Mouse (Mus musculus) myocyte (in vitro differentiated cells): ENCODE measurements around the gene Gm45062. TPM values are rescaled to one million over a fixed set of nuclear protein-coding genes. Genes with fewer than 3 reads are reported as not detected.

Experiments used
- H3K27me3 ChIP-seq: one replicate; pipeline ENCODE4 v1.6.1; 2011; ENCODE audit not compliant: control insufficient read depth, insufficient read depth, insufficient read length
- H3K36me3 ChIP-seq: one replicate; pipeline ENCODE4 v1.6.1; 2011; ENCODE audit not compliant: control insufficient read depth, insufficient read depth
- H3K4me2 ChIP-seq: one replicate; pipeline ENCODE4 v1.6.1; 2011; ENCODE audit warnings: low read depth, control low read depth
- H3K4me3 ChIP-seq: one replicate; pipeline ENCODE4 v1.5.1; 2011; ENCODE audit warnings: mild to moderate bottlenecking, control low read depth, moderate library complexity
- H3K79me2 ChIP-seq: one replicate; pipeline ENCODE4 v1.6.1; 2011; ENCODE audit not compliant: control insufficient read depth, insufficient read depth
- H3ac ChIP-seq: one replicate; pipeline ENCODE4 v1.6.1; 2011; ENCODE audit not compliant: control insufficient read depth, insufficient read length
- CEBPB ChIP-seq: IDR thresholded peaks from 2 replicates; pipeline ENCODE4 v1.6.1; 2011; ENCODE audit warnings: mild to moderate bottlenecking, moderate library complexity; ENCODE audit not compliant: poor library complexity, insufficient read depth, severe bottlenecking
- E2F4 ChIP-seq: IDR thresholded peaks from one replicate; pipeline ENCODE4 v1.6.1; 2011; ENCODE audit warnings: mild to moderate bottlenecking, control low read depth, moderate library complexity; ENCODE audit not compliant: insufficient read depth
- MAX ChIP-seq: IDR thresholded peaks from one replicate; pipeline ENCODE4 v1.6.1; 2011; ENCODE audit warnings: low read depth, mild to moderate bottlenecking, control low read depth
- MYOD1 ChIP-seq, 3 experiments: IDR thresholded peaks; one replicate each; pipeline ENCODE4 v1.6.1; 2011; ENCODE audit warnings: control low read depth in 2 of 3, low read depth in 2 of 3, mild to moderate bottlenecking in 2 of 3, moderate library complexity in 1 of 3; ENCODE audit not compliant: insufficient read length in 2 of 3, control insufficient read depth in 1 of 3
- MYOG ChIP-seq, 3 experiments: IDR thresholded peaks; one replicate each; pipeline ENCODE4 v1.6.1; 2011; ENCODE audit warnings: control low read depth in 2 of 3, low read depth in 2 of 3, mild to moderate bottlenecking in 2 of 3; ENCODE audit not compliant: insufficient read length in 2 of 3, control insufficient read depth in 1 of 3, insufficient read depth in 1 of 3
- POLR2A ChIP-seq: IDR thresholded peaks from one replicate; pipeline ENCODE4 v1.6.1; 2011; ENCODE audit warnings: low read depth, mild to moderate bottlenecking, control low read depth, moderate library complexity; ENCODE audit not compliant: insufficient read length
- POLR2AphosphoS2 ChIP-seq: IDR thresholded peaks from one replicate; pipeline ENCODE4 v1.6.1; 2011; ENCODE audit warnings: low read depth, control low read depth; ENCODE audit not compliant: insufficient read length
- REST ChIP-seq: IDR thresholded peaks from one replicate; pipeline ENCODE4 v1.6.1; 2011; ENCODE audit warnings: mild to moderate bottlenecking, control low read depth, moderate library complexity; ENCODE audit not compliant: insufficient read depth, insufficient read length
- SRF ChIP-seq: IDR thresholded peaks from one replicate; pipeline ENCODE4 v1.6.1; 2011; ENCODE audit warnings: low read depth; ENCODE audit not compliant: control insufficient read depth, insufficient read length
- TCF12 ChIP-seq: IDR thresholded peaks from one replicate; pipeline ENCODE4 v1.6.1; 2011; ENCODE audit warnings: mild to moderate bottlenecking, control low read depth; ENCODE audit not compliant: poor library complexity, insufficient read depth, severe bottlenecking
- TCF3 ChIP-seq: IDR thresholded peaks from one replicate; pipeline ENCODE4 v1.6.1; 2011; ENCODE audit warnings: low read depth, control low read depth; ENCODE audit not compliant: insufficient read length
- USF1 ChIP-seq: IDR thresholded peaks from one replicate; pipeline ENCODE4 v1.6.1; 2011; ENCODE audit warnings: low read depth, mild to moderate bottlenecking, control low read depth, moderate library complexity
- polyA plus RNA-seq: library from polyadenylated mRNA; unstranded; fragments of >200 nt; fragmentation: generic; extraction: Trizol; gene quantifications from one replicate; pipeline ENCODE4 v1.2.1, GENCODE M21; 2012; ENCODE audit warnings: missing spikeins

Gm45062 gene
- polyA plus RNA-seq, 1 experiment = 0.71 TPM

DNA sequence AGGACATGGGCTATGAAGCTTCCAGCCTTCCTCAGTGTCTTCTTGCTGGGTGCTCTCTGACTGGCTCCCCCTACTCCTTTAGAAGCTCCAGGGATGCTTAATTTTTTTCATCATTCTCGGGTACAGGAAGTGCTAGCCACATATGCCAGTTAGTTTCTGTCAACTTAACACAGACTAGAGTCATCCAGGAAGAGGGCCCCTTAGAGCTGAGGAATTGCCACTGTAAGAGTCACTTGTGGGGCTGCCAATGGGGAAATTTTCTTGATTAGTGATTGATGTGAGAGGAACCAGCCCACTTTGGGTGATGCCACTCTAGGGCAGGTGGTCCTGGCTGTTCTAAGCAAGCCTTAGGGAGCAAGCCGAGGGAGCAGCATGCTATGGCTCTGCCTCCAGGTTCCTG, 380.3 kb downstream of the Gm45062 start:
- Histone ChIP-seq H3K27me3 (no peaks in the 10 kb centered on the region), H3ac (no peak overlapping the region), H3K79me2 (no peaks in the 10 kb centered on the region), H3K36me3 (no peaks in the 10 kb centered on the region), H3K4me2 (no peak overlapping the region), H3K4me3 (no peak overlapping the region)
- TF ChIP-seq POLR2A = no peak
- TF ChIP-seq REST = no peak
- no peak for TF ChIP-seq E2F4
- no peak for TF ChIP-seq SRF
- no peak for TF ChIP-seq USF1
- no peak for TF ChIP-seq MYOD1 (IDR thresholded peaks at IDR 0.05; ENCODE audit: control insufficient read depth in 1 of 3, insufficient read length in 2 of 3, low read depth in 2 of 3)
- no peak for TF ChIP-seq TCF3
- no peak for TF ChIP-seq MAX
- TF ChIP-seq TCF12 = no peak
- no peak for TF ChIP-seq MYOG (IDR thresholded peaks at IDR 0.05; ENCODE audit: control insufficient read depth in 1 of 3, insufficient read depth in 1 of 3, insufficient read length in 2 of 3, low read depth in 2 of 3)
- TF ChIP-seq POLR2AphosphoS2 = no peak

GRCm38 (mm10) chr6:8640863-8641262, 381.6 kb downstream of the Gm45062 start:
- Histone ChIP-seq H3K36me3 (no peaks in the 10 kb centered on the region), H3K4me2 (no peak overlapping the region), H3K79me2 (no peaks in the 10 kb centered on the region), H3K27me3 (no peaks in the 10 kb centered on the region), H3K4me3 (no peak overlapping the region), H3ac (no peak overlapping the region)
- TF ChIP-seq TCF12 (no peak), REST (no peak), CEBPB (no peak), POLR2AphosphoS2 (no peak), POLR2A (no peak), USF1 (no peak), SRF (no peak), MYOD1 (IDR thresholded peaks at IDR 0.05; ENCODE audit: control insufficient read depth in 1 of 3, insufficient read length in 2 of 3, low read depth in 2 of 3) (no peak), TCF3 (no peak), MAX (no peak), E2F4 (no peak)

GRCm38 (mm10) chr6:8644703-8645102, 385.5 kb downstream of the Gm45062 start:
- H3K4me3 ChIP-seq = no peak overlapping the region
- no peaks in the 10 kb centered on the region for H3K27me3 ChIP-seq
- no peak overlapping the region for H3K4me2 ChIP-seq
- H3K36me3 ChIP-seq = no peaks in the 10 kb centered on the region
- H3ac ChIP-seq = no peak overlapping the region
- H3K79me2 ChIP-seq = no peaks in the 10 kb centered on the region
- TF ChIP-seq POLR2AphosphoS2 = no peak
- TF ChIP-seq CEBPB = no peak
- no peak for TF ChIP-seq TCF12
- TF ChIP-seq TCF3 = no peak
- no peak for TF ChIP-seq MYOG (IDR thresholded peaks at IDR 0.05; ENCODE audit: control insufficient read depth in 1 of 3, insufficient read depth in 1 of 3, insufficient read length in 2 of 3, low read depth in 2 of 3)
- no peak for TF ChIP-seq MAX
- no peak for TF ChIP-seq MYOD1 (IDR thresholded peaks at IDR 0.05; ENCODE audit: control insufficient read depth in 1 of 3, insufficient read length in 2 of 3, low read depth in 2 of 3)
- no peak for TF ChIP-seq POLR2A
- TF ChIP-seq REST = no peak
- TF ChIP-seq E2F4 = no peak
- no peak for TF ChIP-seq USF1

DNA sequence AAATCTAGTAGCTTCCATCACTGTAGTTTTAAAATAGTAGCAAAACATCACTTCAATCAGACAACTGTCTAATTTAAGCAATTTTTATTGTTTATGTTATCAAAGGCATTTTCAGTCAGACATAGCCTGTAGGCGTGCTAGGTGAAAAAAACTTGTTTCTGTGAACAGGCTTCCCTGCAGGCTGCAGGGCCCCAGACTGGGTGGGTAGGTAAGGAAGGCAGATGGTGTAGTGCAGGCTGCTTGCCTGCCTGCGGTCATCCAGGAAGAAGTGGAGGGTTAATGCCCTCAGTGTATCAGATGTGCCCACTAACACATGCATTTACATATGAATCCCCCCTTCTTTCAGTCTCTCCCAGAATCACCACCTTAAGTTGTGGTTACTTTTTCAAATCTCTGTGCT, 386.5 kb downstream of the Gm45062 start:
- TF ChIP-seq USF1 = no peak
- no peaks in the 10 kb centered on the region for H3K27me3 ChIP-seq
- H3ac ChIP-seq = no peak overlapping the region
- H3K36me3 ChIP-seq = no peaks in the 10 kb centered on the region
- no peak overlapping the region for H3K4me3 ChIP-seq
- H3K4me2 ChIP-seq = no peak overlapping the region
- no peaks in the 10 kb centered on the region for H3K79me2 ChIP-seq

Other genes starting within 250 kb of the Gm45062 start
- not detected for gene Col28a1, start 66.8 kb upstream of the Gm45062 start, polyA plus RNA-seq
- 5.0 TPM for gene Mios, start 50.2 kb upstream of the Gm45062 start, polyA plus RNA-seq
- 37.9 TPM for gene Rpa3, start 277 bp upstream of the Gm45062 start, polyA plus RNA-seq
- gene Umad1, start 162 bp upstream of the Gm45062 start, polyA plus RNA-seq = 5.9 TPM